Mouse (Mus musculus) kidney, adult 2 months (tissue): ENCODE measurements around the gene Gm5447. TPM values are rescaled to one million over a fixed set of nuclear protein-coding genes. Genes with fewer than 3 reads are reported as not detected.
A peak's percentile ranks its signal among the peaks of the same experiment; 100 is the strongest.

Source experiments
- DNase-seq: peaks from one replicate; pipeline ENCODE4 v3.0.0; 2021
- H3K27ac ChIP-seq: fragments of 200-500 bp; 2 replicates; pipeline ENCODE4 v1.5.1; 2012; ENCODE audit warnings: low read depth, low read length, control low read depth, inconsistent platforms; ENCODE audit not compliant: insufficient read depth
- H3K27me3 ChIP-seq: fragments of 200-500 bp; replicated peaks from 2 replicates; pipeline ENCODE4 v1.6.1; 2012; ENCODE audit warnings: mild to moderate bottlenecking, moderate library complexity, low read length, inconsistent platforms; ENCODE audit not compliant: control insufficient read depth, insufficient read depth
- H3K36me3 ChIP-seq: fragments of 200-500 bp; 2 replicates; pipeline ENCODE4 v1.6.1; 2012; ENCODE audit warnings: mild to moderate bottlenecking, moderate library complexity, low read length, inconsistent platforms; ENCODE audit not compliant: control insufficient read depth, insufficient read depth
- H3K4me1 ChIP-seq: fragments of 200-500 bp; 2 replicates; pipeline ENCODE4 v1.6.1; 2011; ENCODE audit warnings: low read length; ENCODE audit not compliant: control insufficient read depth, insufficient read depth
- H3K4me3 ChIP-seq: fragments of 200-500 bp; 2 replicates; pipeline ENCODE4 v1.5.1; 2011; ENCODE audit warnings: mild to moderate bottlenecking, low read depth, low read length, control low read depth; ENCODE audit not compliant: insufficient read depth
- CTCF ChIP-seq: fragments of 200-500 bp; conservative IDR thresholded peaks from 2 replicates; pipeline ENCODE4 v1.5.1; 2011; ENCODE audit warnings: low read depth, mild to moderate bottlenecking, control low read depth, low read length, moderate library complexity, mixed read lengths; ENCODE audit not compliant: insufficient read depth, insufficient read length
- POLR2A ChIP-seq: fragments of 200-500 bp; IDR thresholded peaks from one replicate; pipeline ENCODE4 v1.6.1; 2011; ENCODE audit warnings: low read depth, low read length, control low read depth
- WGBS: fragments of 180-500 bp; shearing (Covaris S2); methylation state at CpG from one replicate; pipeline ENCODE4 v1.1.7; 2018; 5-methylcytosine and 5-hydroxymethylcytosine counted together
- polyA plus RNA-seq: library from polyadenylated mRNA; depleted of rRNA; stranded (reverse); fragments of >200 nt; gene quantifications from 2 replicates; pipeline ENCODE4 v1.2.3, GENCODE M21; 2012

The Gm5447 gene
- polyA plus RNA-seq, 1 experiment = 0.08 TPM

- Histone ChIP-seq H3K36me3 (no peaks in the 10 kb centered on the region), H3K4me1 (peaks cover 3% of the 10 kb centered on the region; the same call in 1 of the 2 replicates), H3K4me3 (no peak overlapping the region), H3K27me3 (no peaks in the 10 kb centered on the region), H3K27ac (no peak overlapping the region)
- 76% methylated on average over 3 of the region's 3 CpGs for WGBS
- TF ChIP-seq CTCF = no peak
- TF ChIP-seq POLR2A = no peak
- DNase-seq = no peak
Measured at GRCm38 (mm10) chr13:30971047-30971446, 3.0 kb upstream of the Gm5447 start.

GRCm38 (mm10) chr13:30972102-30972501, 1.9 kb upstream of the Gm5447 start:
- H3K27ac ChIP-seq = no peak overlapping the region
- 85% methylated on average over 2 of the region's 2 CpGs for WGBS
- no peak overlapping the region for H3K4me3 ChIP-seq
- H3K36me3 ChIP-seq = no peaks in the 10 kb centered on the region
- peaks cover 3% of the 10 kb centered on the region; the same call in 1 of the 2 replicates for H3K4me1 ChIP-seq
- DNase-seq = no peak
- TF ChIP-seq POLR2A (no peak), CTCF (no peak)
- H3K27me3 ChIP-seq = no peaks in the 10 kb centered on the region

GRCm38 (mm10) chr13:30974247-30974630, 235 bp downstream of the Gm5447 start:
- WGBS = 24% methylated on average over 5 of the region's 5 CpGs
- H3K27me3 ChIP-seq = no peaks in the 10 kb centered on the region
- peak overlapping the region; percentile 64; the same call in 1 of the 2 replicates for H3K27ac ChIP-seq
- TF ChIP-seq POLR2A (no peak), CTCF (no peak)
- DNase-seq = peak; percentile 7
- H3K36me3 ChIP-seq = no peaks in the 10 kb centered on the region
- H3K4me3 ChIP-seq = peak overlapping the region; percentile 94
- no peaks in the 10 kb centered on the region for H3K4me1 ChIP-seq

- Histone ChIP-seq H3K4me1 (no peaks in the 10 kb centered on the region), H3K27me3 (no peaks in the 10 kb centered on the region), H3K4me3 (no peak overlapping the region), H3K36me3 (no peaks in the 10 kb centered on the region), H3K27ac (no peak overlapping the region)
- WGBS = 61% methylated on average over 8 of the region's 8 CpGs
- DNase-seq = no peak
- TF ChIP-seq POLR2A (no peak), CTCF (no peak)
Measured at GRCm38 (mm10) chr13:30976536-30977084, 2.6 kb downstream of the Gm5447 start.

GRCm38 (mm10) chr13:30978224-30978623, 4.2 kb downstream of the Gm5447 start:
- H3K36me3 ChIP-seq = no peaks in the 10 kb centered on the region
- H3K4me1 ChIP-seq = no peaks in the 10 kb centered on the region
- TF ChIP-seq POLR2A (no peak), CTCF (no peak)
- no peak overlapping the region for H3K27ac ChIP-seq
- no peak overlapping the region for H3K4me3 ChIP-seq
- DNase-seq = no peak
- 51% methylated on average over 4 of the region's 4 CpGs for WGBS
- no peaks in the 10 kb centered on the region for H3K27me3 ChIP-seq

- no peaks in the 10 kb centered on the region for H3K4me1 ChIP-seq
- no peaks in the 10 kb centered on the region for H3K36me3 ChIP-seq
- DNase-seq = peak; percentile 59
- TF ChIP-seq POLR2A (no peak), CTCF (peak; percentile 75)
- no peak overlapping the region for H3K27ac ChIP-seq
- no peaks in the 10 kb centered on the region for H3K27me3 ChIP-seq
- H3K4me3 ChIP-seq = no peak overlapping the region
- 63% methylated on average over 1 of the region's 1 CpGs for WGBS
Measured at GRCm38 (mm10) chr13:30981666-30982065, 7.7 kb downstream of the Gm5447 start.

GRCm38 (mm10) chr13:30985275-30985597, 11.2 kb downstream of the Gm5447 start:
- Histone ChIP-seq H3K36me3 (no peaks in the 10 kb centered on the region), H3K27ac (peak overlapping the region; percentile 54), H3K4me3 (peak overlapping the region; percentile 42), H3K4me1 (no peaks in the 10 kb centered on the region), H3K27me3 (no peaks in the 10 kb centered on the region)
- 19% methylated on average over 13 of the region's 13 CpGs for WGBS
- TF ChIP-seq POLR2A (no peak), CTCF (no peak)
- no peak for DNase-seq
